Mouse (Mus musculus) ES-Bruce4 (cell line): ENCODE measurements around the gene Tgfb1i1.

Experiments
- CTCF ChIP-seq: IDR thresholded peaks from one replicate; pipeline ENCODE4 v1.8.1; 2011; ENCODE audit warnings: low read depth, low read length
- POLR2A ChIP-seq: IDR thresholded peaks from one replicate; pipeline ENCODE4 v1.8.1; 2011; ENCODE audit warnings: low read length; ENCODE audit not compliant: insufficient read depth

- TF ChIP-seq CTCF (no peak), POLR2A (no peak)
Observed at GRCm38 (mm10) chr7:128240131-128240784, 6.4 kb upstream of the Tgfb1i1 start.
